1 mouse cellular context compared by ENCODE assay signal in the genomic region with DNA sequence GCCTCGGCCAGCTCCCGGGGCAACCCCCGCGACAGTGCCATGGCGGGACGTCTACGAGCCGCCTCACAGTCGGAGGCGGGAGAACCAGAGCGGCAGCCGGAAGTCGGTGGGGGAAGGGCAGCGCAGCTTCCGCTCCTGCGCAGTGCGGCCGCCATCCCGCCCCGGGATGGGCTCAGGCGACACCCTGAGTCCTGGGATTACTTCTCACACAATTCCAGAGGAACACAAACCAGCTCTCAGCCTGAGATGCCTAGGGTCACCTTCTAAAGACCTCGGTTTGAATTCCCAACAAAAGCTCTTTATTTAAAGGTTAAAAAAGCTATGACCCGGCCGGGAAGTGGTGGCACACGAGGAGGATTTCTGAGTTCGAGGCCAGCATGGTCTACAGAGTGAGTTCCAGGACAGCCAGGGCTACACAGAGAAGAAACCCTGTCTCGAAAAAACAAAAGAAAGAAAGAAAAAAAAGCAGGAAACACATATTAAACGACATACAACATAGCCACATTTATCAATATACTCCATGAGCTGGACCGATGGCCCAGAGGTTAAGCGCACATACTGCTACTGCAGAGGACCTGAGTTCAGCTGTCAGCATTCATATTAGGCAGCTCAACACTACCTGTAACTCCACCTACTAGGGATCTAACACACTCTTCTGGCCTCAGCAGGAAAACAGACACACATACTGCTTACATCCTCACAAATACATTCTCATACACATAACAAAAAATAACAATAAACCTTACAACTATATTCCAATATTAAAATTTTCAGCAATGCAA.
TF ChIP-seq lines count a peak whose summit lies in the region.

No protein-coding gene starts in this region.

TF ChIP-seq in MEL, 35 proteins besides CTCF, POLR2A, EP300 and RAD21 (continued from another document):
- TF ChIP-seq TBP (IDR thresholded peaks at IDR 0.05; ENCODE audit: low read depth, low read length): peak; percentile 84; the same call in 1 of the 2 replicates
TF ChIP-seq in MEL: peak in this region for 11.
